Mouse (Mus musculus) kidney, adult 2 months (tissue): ENCODE results near the gene Olfr809. TPM values are rescaled to one million over a fixed set of nuclear protein-coding genes. Genes with fewer than 3 reads are reported as not detected.

Experiments used
- DNase-seq: peaks from one replicate; pipeline ENCODE4 v3.0.0; 2021
- H3K27ac ChIP-seq: fragments of 200-500 bp; 2 replicates; pipeline ENCODE4 v1.5.1; 2012; ENCODE audit warnings: low read depth, low read length, control low read depth, inconsistent platforms; ENCODE audit not compliant: insufficient read depth
- H3K27me3 ChIP-seq: fragments of 200-500 bp; replicated peaks from 2 replicates; pipeline ENCODE4 v1.6.1; 2012; ENCODE audit warnings: mild to moderate bottlenecking, moderate library complexity, low read length, inconsistent platforms; ENCODE audit not compliant: control insufficient read depth, insufficient read depth
- H3K36me3 ChIP-seq: fragments of 200-500 bp; 2 replicates; pipeline ENCODE4 v1.6.1; 2012; ENCODE audit warnings: mild to moderate bottlenecking, moderate library complexity, low read length, inconsistent platforms; ENCODE audit not compliant: control insufficient read depth, insufficient read depth
- H3K4me1 ChIP-seq: fragments of 200-500 bp; 2 replicates; pipeline ENCODE4 v1.6.1; 2011; ENCODE audit warnings: low read length; ENCODE audit not compliant: control insufficient read depth, insufficient read depth
- H3K4me3 ChIP-seq: fragments of 200-500 bp; 2 replicates; pipeline ENCODE4 v1.5.1; 2011; ENCODE audit warnings: mild to moderate bottlenecking, low read depth, low read length, control low read depth; ENCODE audit not compliant: insufficient read depth
- CTCF ChIP-seq: fragments of 200-500 bp; conservative IDR thresholded peaks from 2 replicates; pipeline ENCODE4 v1.5.1; 2011; ENCODE audit warnings: low read depth, mild to moderate bottlenecking, control low read depth, low read length, moderate library complexity, mixed read lengths; ENCODE audit not compliant: insufficient read depth, insufficient read length
- POLR2A ChIP-seq: fragments of 200-500 bp; IDR thresholded peaks from one replicate; pipeline ENCODE4 v1.6.1; 2011; ENCODE audit warnings: low read depth, low read length, control low read depth
- WGBS: fragments of 180-500 bp; shearing (Covaris S2); methylation state at CpG from one replicate; pipeline ENCODE4 v1.1.7; 2018; 5-methylcytosine and 5-hydroxymethylcytosine counted together
- polyA plus RNA-seq: library from polyadenylated mRNA; depleted of rRNA; stranded (reverse); fragments of >200 nt; gene quantifications from 2 replicates; pipeline ENCODE4 v1.2.3, GENCODE M21; 2012; rRNA removed

Gene Olfr809
- polyA plus RNA-seq, 1 experiment, result not detected

DNA sequence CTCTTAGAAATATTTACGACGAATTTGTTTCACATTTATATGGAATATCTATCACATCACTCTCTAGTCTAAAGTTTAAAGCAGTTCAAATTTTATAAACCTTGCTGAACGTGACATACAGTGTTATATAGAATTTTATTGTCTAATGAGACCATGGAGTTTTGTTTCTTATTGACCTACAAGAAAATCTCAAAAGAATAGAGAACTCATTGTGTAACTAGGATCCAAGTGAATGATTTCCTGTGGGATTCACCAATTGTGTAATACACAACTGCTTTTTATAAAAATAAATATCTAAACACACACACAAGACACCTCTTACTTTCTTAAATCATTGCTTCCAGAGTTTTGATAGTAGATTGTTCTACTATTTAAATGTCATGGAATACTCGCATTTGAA is 29.9 kb downstream of the Olfr809 start, which contains the start of gene Olfr811:
Gene Olfr811 (minus strand): TSS at position 101 of the 400 bp plus-strand sequence.
- H3K27me3 ChIP-seq, result no peaks in the 10 kb centered on the region
- WGBS, result 84% methylated on average over 4 of the region's 4 CpGs
- no peak within 1 kb of the TSS for H3K27ac ChIP-seq
- H3K4me3 ChIP-seq, result no peak within 1 kb of the TSS
- H3K4me1 ChIP-seq, result no peaks in the 10 kb centered on the region
- no peak for DNase-seq
- no peak for TF ChIP-seq CTCF
- TF ChIP-seq POLR2A, result no peak
- H3K36me3 ChIP-seq, result no peaks in the 10 kb centered on the region

Other genes starting within 250 kb of the Olfr809 start
- not detected in 2 replicates for gene Olfr792, start 235.5 kb upstream of the Olfr809 start, polyA plus RNA-seq
- not detected in 2 replicates for gene Olfr794, start 207.0 kb upstream of the Olfr809 start, polyA plus RNA-seq
- not detected in 2 replicates for gene Olfr796, start 162.1 kb upstream of the Olfr809 start, polyA plus RNA-seq
- gene Olfr798, start 146.7 kb upstream of the Olfr809 start, polyA plus RNA-seq, result not detected in 2 replicates
- not detected in 2 replicates for gene Olfr799, start 137.2 kb upstream of the Olfr809 start, polyA plus RNA-seq
- not detected in 2 replicates for gene Olfr800, start 116.9 kb upstream of the Olfr809 start, polyA plus RNA-seq
- not detected in 2 replicates for gene Olfr801, start 100.8 kb upstream of the Olfr809 start, polyA plus RNA-seq
- not detected in 2 replicates for gene Olfr802, start 86.5 kb upstream of the Olfr809 start, polyA plus RNA-seq
- gene Olfr803, start 80.4 kb upstream of the Olfr809 start, polyA plus RNA-seq, result not detected in 2 replicates
- not detected in 2 replicates for gene Olfr804, start 71.4 kb upstream of the Olfr809 start, polyA plus RNA-seq
- not detected in 2 replicates for gene Olfr805, start 45.3 kb upstream of the Olfr809 start, polyA plus RNA-seq
- not detected in 2 replicates for gene Olfr806, start 32.7 kb upstream of the Olfr809 start, polyA plus RNA-seq
- not detected in 2 replicates for gene Olfr807, start 16.8 kb upstream of the Olfr809 start, polyA plus RNA-seq
- not detected in 2 replicates for gene Olfr808, start 9.2 kb upstream of the Olfr809 start, polyA plus RNA-seq
- not detected in 2 replicates for gene Olfr810, start 20.3 kb downstream of the Olfr809 start, polyA plus RNA-seq
- gene Olfr811, start 29.8 kb downstream of the Olfr809 start, polyA plus RNA-seq, result not detected in 2 replicates
- gene Olfr812, start 71.5 kb downstream of the Olfr809 start, polyA plus RNA-seq, result not detected in 2 replicates
- gene Olfr813, start 80.7 kb downstream of the Olfr809 start, polyA plus RNA-seq, result not detected in 2 replicates
- gene Olfr814, start 105.2 kb downstream of the Olfr809 start, polyA plus RNA-seq, result not detected in 2 replicates
- not detected in 2 replicates for gene Olfr815, start 131.2 kb downstream of the Olfr809 start, polyA plus RNA-seq
- not detected in 2 replicates for gene Olfr816, start 141.0 kb downstream of the Olfr809 start, polyA plus RNA-seq
- gene Olfr818, start 174.5 kb downstream of the Olfr809 start, polyA plus RNA-seq, result not detected in 2 replicates
- not detected in 2 replicates for gene Olfr819, start 192.6 kb downstream of the Olfr809 start, polyA plus RNA-seq
- not detected in 2 replicates for gene Olfr247, start 201.5 kb downstream of the Olfr809 start, polyA plus RNA-seq
- not detected in 2 replicates for gene Gm10310, start 210.4 kb downstream of the Olfr809 start, polyA plus RNA-seq
- not detected in 2 replicates for gene Olfr820, start 238.0 kb downstream of the Olfr809 start, polyA plus RNA-seq